Mouse (Mus musculus): ENCODE measurements around the gene Btbd35f6. TPM values are rescaled to one million over a fixed set of nuclear protein-coding genes. Genes with fewer than 3 reads are reported as not detected.
"Not testable (repeated sequence)": the region's sequence is repeated elsewhere in the genome, so short reads cannot be mapped to it uniquely, and the experiment has no call there.

Btbd35f6 gene
- not detected for total RNA-seq (2021)
- long read RNA-seq, experiment 1 = 0 reads
- long read RNA-seq, experiment 2 = 0 reads

GRCm38 (mm10) chrX:33956440-33956839, at the start of gene Btbd35f6:
Gene Btbd35f6 (minus strand): TSS chrX:33956540.
- DNase-seq (ENCODE audit: low spot score) = not testable (repeated sequence)

GRCm38 (mm10) chrX:33986716-33987115, 30.4 kb upstream of the Btbd35f6 start, which contains the start of gene Gm21870:
Gene Gm21870 (minus strand): TSS chrX:33986816.
- DNase-seq (ENCODE audit: low spot score) = not testable (repeated sequence)

- DNase-seq (ENCODE audit: low spot score) = not testable (repeated sequence)
Observed at GRCm38 (mm10) chrX:33930216-33930615, 26.1 kb downstream of the Btbd35f6 start.

- DNase-seq (ENCODE audit: low spot score) = not testable (repeated sequence)
Observed at GRCm38 (mm10) chrX:33928225-33928624, 28.1 kb downstream of the Btbd35f6 start.

- DNase-seq (ENCODE audit: low spot score) = not testable (repeated sequence)
Observed at GRCm38 (mm10) chrX:33926344-33926743, 30.0 kb downstream of the Btbd35f6 start.

GRCm38 (mm10) chrX:33925420-33925819, 30.9 kb downstream of the Btbd35f6 start:
- not testable (repeated sequence) for DNase-seq (ENCODE audit: low spot score)

Other genes with a start within 250 kb of the Btbd35f6 start
- gene Gm21870, start 30.3 kb upstream of the Btbd35f6 start, total RNA-seq (2021) = not detected
- gene Btbd35f9, start 205.0 kb upstream of the Btbd35f6 start, total RNA-seq (2021) = not detected